Mouse (Mus musculus): ENCODE results near the gene Ikzf1. TPM values are rescaled to one million over a fixed set of nuclear protein-coding genes. Genes with fewer than 3 reads are reported as not detected.

Gene Ikzf1
- total and polyA plus RNA-seq, 2 experiments from 2014 or later, result 0.19 to 1.0 TPM

DNA sequence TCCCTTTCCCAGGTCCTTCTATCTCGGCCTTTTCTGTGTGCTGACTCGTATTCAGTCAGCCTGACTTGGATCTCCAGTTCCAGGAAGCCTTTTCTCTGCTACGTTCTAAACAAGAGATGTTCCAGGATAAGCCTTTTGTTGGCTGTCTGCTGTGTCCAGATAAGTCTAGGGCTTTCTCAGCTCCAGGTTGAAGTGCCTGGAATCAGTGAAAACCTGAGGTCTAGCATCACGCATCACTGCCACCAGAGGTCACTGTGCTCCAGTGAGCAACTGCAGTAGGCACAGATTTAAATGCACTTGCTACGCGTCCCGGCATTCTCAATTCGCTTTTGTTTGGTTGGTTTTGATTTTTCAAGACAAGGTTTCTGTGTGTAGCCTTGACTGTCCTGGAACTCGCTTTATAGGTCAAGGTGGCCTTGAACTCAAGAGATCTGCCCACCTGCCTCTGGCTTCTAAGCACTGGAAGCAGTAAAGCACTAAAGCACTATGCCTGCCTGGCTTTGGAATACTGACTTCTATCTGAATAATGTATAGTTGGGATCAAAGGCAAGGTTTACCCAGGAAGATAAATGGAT lies 127.2 kb downstream of the Ikzf1 start:
- H3K9me3 ChIP-seq (replicated peaks; ENCODE audit: control insufficient read depth, low read length), result no peaks in the 10 kb centered on the region
- no peaks in the 10 kb centered on the region for H3K27me3 ChIP-seq (ENCODE audit: control insufficient read depth, insufficient read depth, low read length)
- DNase-seq (ENCODE audit: low spot score) (peak; percentile 84), ATAC-seq (ENCODE audit: insufficient read depth, low read depth) (no peak)
- peak overlapping the region; percentile 42 for H3K4me2 ChIP-seq (ENCODE audit: low read depth, low read length)
- peak overlapping the region; percentile 10; the same call in 1 of the 2 replicates for H3K4me3 ChIP-seq (ENCODE audit: low read depth, low read length)
- H3K9ac ChIP-seq (replicated peaks; ENCODE audit: low read depth, low read length), result peak overlapping the region; percentile 28; the same call in 1 of the 2 replicates
- WGBS, result 12% methylated on average over 9 of the region's 9 CpGs
- no peak for TF ChIP-seq EP300 (IDR thresholded peaks at IDR 0.05; ENCODE audit: low read depth)
- TF ChIP-seq CTCF (IDR thresholded peaks at IDR 0.05; ENCODE audit: low read depth), result peak; percentile 95
- 0 out of 2 replicates have a peak overlapping the region, but pooled peaks have one; percentile 15 for H3K27ac ChIP-seq (ENCODE audit: low read depth)
- no peaks in the 10 kb centered on the region for H3K36me3 ChIP-seq (replicated peaks; ENCODE audit: control insufficient read depth, insufficient read depth, low read length)
- H3K4me1 ChIP-seq (ENCODE audit: control insufficient read depth, insufficient read depth), result peaks cover 12% of the 10 kb centered on the region

DNA sequence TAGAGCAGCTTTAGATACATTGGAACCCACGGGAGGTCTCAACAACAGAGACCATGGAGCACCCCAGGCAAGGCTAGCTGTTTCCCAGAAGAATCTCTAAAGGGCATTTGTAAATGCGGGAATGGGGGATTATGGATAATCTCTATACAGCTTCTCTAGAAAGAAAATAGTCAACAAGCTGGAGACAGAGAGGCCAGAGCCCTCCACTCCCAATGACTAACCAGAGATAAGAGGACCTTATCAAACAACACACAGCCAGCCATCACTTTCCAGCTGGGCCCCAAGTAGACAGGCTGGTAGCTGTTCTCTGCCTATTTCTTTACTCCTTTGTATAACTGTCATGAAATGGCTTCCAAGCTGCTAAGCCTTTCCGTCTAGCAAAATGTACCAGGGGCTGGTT lies 130.9 kb downstream of the Ikzf1 start:
- no peak overlapping the region for H3K4me2 ChIP-seq (ENCODE audit: low read depth, low read length)
- H3K27me3 ChIP-seq (ENCODE audit: control insufficient read depth, insufficient read depth, low read length), result no peaks in the 10 kb centered on the region
- H3K9ac ChIP-seq (replicated peaks; ENCODE audit: low read depth, low read length), result no peak overlapping the region
- 33% methylated on average over 3 of the region's 3 CpGs for whole genome bisulfite sequencing
- DNase-seq (ENCODE audit: low spot score), result no peak
- no peaks in the 10 kb centered on the region for H3K9me3 ChIP-seq (replicated peaks; ENCODE audit: control insufficient read depth, low read length)
- H3K27ac ChIP-seq (ENCODE audit: low read depth), result no peak overlapping the region
- TF ChIP-seq CTCF (IDR thresholded peaks at IDR 0.05; ENCODE audit: low read depth) (no peak), EP300 (IDR thresholded peaks at IDR 0.05; ENCODE audit: low read depth) (no peak)
- no peaks in the 10 kb centered on the region; the same call in 1 of the 2 replicates for H3K4me1 ChIP-seq (ENCODE audit: control insufficient read depth, insufficient read depth)
- no peaks in the 10 kb centered on the region for H3K36me3 ChIP-seq (replicated peaks; ENCODE audit: control insufficient read depth, insufficient read depth, low read length)
- no peak overlapping the region for H3K4me3 ChIP-seq (ENCODE audit: low read depth, low read length)
- ATAC-seq (ENCODE audit: insufficient read depth, low read depth), result no peak

DNA sequence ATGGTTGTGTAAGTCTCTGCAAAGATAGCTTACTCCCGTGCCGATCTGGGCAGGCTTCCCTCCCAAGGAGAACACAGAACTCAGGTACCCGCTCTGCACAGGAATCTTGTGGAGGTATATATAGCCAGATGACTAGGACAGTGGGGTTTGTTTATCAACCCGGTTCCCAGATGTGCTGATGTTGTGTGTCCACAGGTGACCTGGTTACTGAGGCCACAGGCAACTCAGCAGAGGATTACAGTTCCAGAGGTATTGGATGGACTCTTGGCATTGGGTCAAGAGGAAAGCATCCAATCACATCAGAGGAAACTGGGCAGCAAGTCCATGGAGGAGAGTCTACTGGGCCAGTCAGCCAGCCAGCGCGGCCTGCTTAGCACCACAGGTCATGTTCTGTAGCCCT lies 134.0 kb downstream of the Ikzf1 start:
- H3K4me3 ChIP-seq (ENCODE audit: low read depth, low read length), result no peak overlapping the region
- no peak overlapping the region for H3K9ac ChIP-seq (replicated peaks; ENCODE audit: low read depth, low read length)
- WGBS, result 84% methylated on average over 6 of the region's 6 CpGs
- H3K9me3 ChIP-seq (replicated peaks; ENCODE audit: control insufficient read depth, low read length), result no peaks in the 10 kb centered on the region
- DNase-seq (ENCODE audit: low spot score) (no peak), ATAC-seq (ENCODE audit: insufficient read depth, low read depth) (no peak)
- no peak overlapping the region for H3K4me2 ChIP-seq (ENCODE audit: low read depth, low read length)
- no peaks in the 10 kb centered on the region for H3K27me3 ChIP-seq (ENCODE audit: control insufficient read depth, insufficient read depth, low read length)
- no peaks in the 10 kb centered on the region for H3K36me3 ChIP-seq (replicated peaks; ENCODE audit: control insufficient read depth, insufficient read depth, low read length)
- TF ChIP-seq EP300 (IDR thresholded peaks at IDR 0.05; ENCODE audit: low read depth) (no peak), CTCF (IDR thresholded peaks at IDR 0.05; ENCODE audit: low read depth) (no peak)
- no peak overlapping the region for H3K27ac ChIP-seq (ENCODE audit: low read depth)
- peaks cover 17% of the 10 kb centered on the region for H3K4me1 ChIP-seq (ENCODE audit: control insufficient read depth, insufficient read depth)

DNA sequence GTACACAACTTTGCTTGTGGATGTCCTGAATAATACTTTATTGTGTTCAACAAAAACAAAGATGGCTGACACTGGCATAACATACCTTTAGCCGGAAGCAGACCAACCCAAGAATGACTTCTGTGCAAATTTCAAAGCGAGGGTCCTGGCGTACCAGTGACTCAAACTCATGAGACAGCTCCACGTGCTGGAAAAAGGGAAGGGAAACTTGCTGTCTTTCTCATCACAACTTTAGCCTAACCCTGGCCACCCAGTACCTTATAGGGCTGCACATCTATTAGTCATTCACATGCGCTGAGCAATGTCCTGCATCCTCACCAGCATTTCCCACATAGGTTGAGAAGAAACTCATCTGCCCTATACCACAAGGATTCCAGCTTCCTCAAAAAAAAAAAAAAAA lies 134.4 kb downstream of the Ikzf1 start:
- H3K4me2 ChIP-seq (ENCODE audit: low read depth, low read length), result no peak overlapping the region
- no peaks in the 10 kb centered on the region for H3K27me3 ChIP-seq (ENCODE audit: control insufficient read depth, insufficient read depth, low read length)
- WGBS, result 89% methylated on average over 5 of the region's 5 CpGs
- peaks cover 21% of the 10 kb centered on the region for H3K4me1 ChIP-seq (ENCODE audit: control insufficient read depth, insufficient read depth)
- TF ChIP-seq CTCF (IDR thresholded peaks at IDR 0.05; ENCODE audit: low read depth), result no peak
- no peak for TF ChIP-seq EP300 (IDR thresholded peaks at IDR 0.05; ENCODE audit: low read depth)
- ATAC-seq (ENCODE audit: insufficient read depth, low read depth), result no peak
- no peak overlapping the region for H3K4me3 ChIP-seq (ENCODE audit: low read depth, low read length)
- H3K9me3 ChIP-seq (replicated peaks; ENCODE audit: control insufficient read depth, low read length), result no peaks in the 10 kb centered on the region
- DNase-seq (ENCODE audit: low spot score), result no peak
- H3K36me3 ChIP-seq (replicated peaks; ENCODE audit: control insufficient read depth, insufficient read depth, low read length), result no peaks in the 10 kb centered on the region
- H3K9ac ChIP-seq (replicated peaks; ENCODE audit: low read depth, low read length), result no peak overlapping the region
- H3K27ac ChIP-seq (ENCODE audit: low read depth), result no peak overlapping the region

DNA sequence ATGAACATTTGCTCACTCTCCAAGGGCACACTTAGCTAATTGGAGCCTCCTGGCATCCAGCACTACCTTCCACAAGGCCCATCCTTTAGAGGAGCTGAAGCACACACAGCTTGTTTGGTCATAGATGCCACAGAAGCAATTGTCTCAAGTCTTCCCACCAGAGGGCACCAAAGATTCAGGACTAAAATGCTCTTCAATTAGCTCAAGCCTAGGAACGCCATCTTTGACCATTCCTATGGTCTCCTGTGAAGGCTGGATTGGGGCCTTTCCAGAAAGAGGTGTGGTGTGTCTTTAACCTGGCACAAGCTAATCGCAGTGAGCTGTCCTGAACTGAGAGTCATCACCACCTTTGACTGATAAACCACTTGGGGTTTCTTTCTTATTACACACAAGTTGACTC lies 135.4 kb downstream of the Ikzf1 start:
- H3K4me1 ChIP-seq (ENCODE audit: control insufficient read depth, insufficient read depth), result peaks cover 30% of the 10 kb centered on the region
- ATAC-seq (ENCODE audit: insufficient read depth, low read depth) (peak; percentile 51), DNase-seq (ENCODE audit: low spot score) (peak; percentile 90)
- H3K9ac ChIP-seq (replicated peaks; ENCODE audit: low read depth, low read length), result no peak overlapping the region
- H3K4me3 ChIP-seq (ENCODE audit: low read depth, low read length), result no peak overlapping the region
- no peaks in the 10 kb centered on the region for H3K9me3 ChIP-seq (replicated peaks; ENCODE audit: control insufficient read depth, low read length)
- WGBS, result 2% methylated on average over 2 of the region's 2 CpGs
- H3K4me2 ChIP-seq (ENCODE audit: low read depth, low read length), result no peak overlapping the region
- no peaks in the 10 kb centered on the region for H3K36me3 ChIP-seq (replicated peaks; ENCODE audit: control insufficient read depth, insufficient read depth, low read length)
- peak overlapping the region; percentile 94 for H3K27ac ChIP-seq (ENCODE audit: low read depth)
- TF ChIP-seq EP300 (IDR thresholded peaks at IDR 0.05; ENCODE audit: low read depth) (no peak), CTCF (IDR thresholded peaks at IDR 0.05; ENCODE audit: low read depth) (peak; percentile 95)
- H3K27me3 ChIP-seq (ENCODE audit: control insufficient read depth, insufficient read depth, low read length), result no peaks in the 10 kb centered on the region

DNA sequence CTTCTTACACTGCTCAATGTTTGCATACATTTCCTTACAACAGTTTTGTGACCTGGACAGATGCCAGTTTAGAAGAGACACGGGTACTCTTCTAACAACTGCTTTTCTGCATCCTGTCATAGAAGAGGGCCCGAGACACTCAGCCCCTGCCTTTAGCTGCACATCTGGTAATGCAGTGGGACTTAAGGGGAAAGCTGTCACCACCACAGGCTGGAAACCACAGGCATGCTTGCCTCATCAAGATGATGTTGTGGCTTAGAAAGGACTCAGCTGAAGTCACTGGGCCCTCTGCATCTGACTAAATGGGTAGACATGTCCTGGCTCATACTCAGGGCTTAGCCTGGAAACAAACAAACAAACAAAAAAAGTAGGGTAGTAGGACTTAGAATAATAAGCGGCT lies 135.9 kb downstream of the Ikzf1 start:
- Histone ChIP-seq H3K27ac (ENCODE audit: low read depth) (peak overlapping the region; percentile 94), H3K27me3 (ENCODE audit: control insufficient read depth, insufficient read depth, low read length) (no peaks in the 10 kb centered on the region), H3K9me3 (replicated peaks; ENCODE audit: control insufficient read depth, low read length) (no peaks in the 10 kb centered on the region), H3K4me2 (ENCODE audit: low read depth, low read length) (no peak overlapping the region), H3K4me1 (ENCODE audit: control insufficient read depth, insufficient read depth) (peaks cover 35% of the 10 kb centered on the region), H3K36me3 (replicated peaks; ENCODE audit: control insufficient read depth, insufficient read depth, low read length) (no peaks in the 10 kb centered on the region), H3K9ac (replicated peaks; ENCODE audit: low read depth, low read length) (no peak overlapping the region), H3K4me3 (ENCODE audit: low read depth, low read length) (no peak overlapping the region)
- TF ChIP-seq CTCF (IDR thresholded peaks at IDR 0.05; ENCODE audit: low read depth), result no peak
- TF ChIP-seq EP300 (IDR thresholded peaks at IDR 0.05; ENCODE audit: low read depth), result no peak
- no peak for DNase-seq (ENCODE audit: low spot score)
- WGBS, result 36% methylated on average over 3 of the region's 3 CpGs
- no peak for ATAC-seq (ENCODE audit: insufficient read depth, low read depth)

Measured in heart, postnatal 0 days (tissue).